Mouse (Mus musculus): ENCODE results near the gene Abi3. TPM values are rescaled to one million over a fixed set of nuclear protein-coding genes. Genes with fewer than 3 reads are reported as not detected.

Abi3 gene
- total and polyA plus RNA-seq, 3 experiments = 7.9 to 23.2 (median 11.4) TPM

DNA sequence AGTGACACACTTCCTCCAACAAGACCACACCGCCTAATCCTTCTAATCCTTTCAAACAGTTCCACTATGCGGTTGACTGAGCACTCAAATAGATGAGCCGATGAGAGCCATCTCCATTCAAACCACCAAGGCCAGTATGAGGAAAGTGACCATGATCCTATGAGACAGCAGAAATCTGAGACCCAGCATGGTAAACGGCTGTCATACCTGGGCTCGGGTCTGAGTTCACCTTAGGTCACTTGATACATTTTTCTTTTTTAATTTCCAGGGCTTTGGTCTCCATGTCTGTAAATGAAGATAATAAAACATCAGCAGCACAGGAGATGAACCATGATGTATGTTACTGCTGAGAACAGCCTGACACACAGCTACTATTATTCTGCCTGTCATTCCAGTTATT is 34.4 kb downstream of the Abi3 start:
- DNase-seq = no peak
- Histone ChIP-seq H3K4me1 (ENCODE audit: control insufficient read depth, insufficient read depth, low read length) (peaks cover 9% of the 10 kb centered on the region), H3K79me2 (replicated peaks; ENCODE audit: control insufficient read depth, insufficient read depth, low read length) (no peaks in the 10 kb centered on the region), H3K4me3 (no peak overlapping the region), H3K27ac (no peak overlapping the region), H3K9ac (ENCODE audit: low read depth, low read length) (no peak overlapping the region), H3K27me3 (ENCODE audit: control insufficient read depth, insufficient read depth, low read length) (no peaks in the 10 kb centered on the region), H3K36me3 (ENCODE audit: control insufficient read depth, insufficient read depth, low read length) (no peaks in the 10 kb centered on the region)
- intact Hi-C loops (cut with DNase I) = no loop called here
- TF ChIP-seq POLR2A (IDR thresholded peaks at IDR 0.05; ENCODE audit: insufficient read depth, low read depth, low read length) (no peak), EP300 (IDR thresholded peaks at IDR 0.05; ENCODE audit: insufficient read depth, low read depth, low read length) (no peak), CTCF (IDR thresholded peaks at IDR 0.05) (no peak)
- WGBS = 97% methylated on average over 5 of the region's 5 CpGs

DNA sequence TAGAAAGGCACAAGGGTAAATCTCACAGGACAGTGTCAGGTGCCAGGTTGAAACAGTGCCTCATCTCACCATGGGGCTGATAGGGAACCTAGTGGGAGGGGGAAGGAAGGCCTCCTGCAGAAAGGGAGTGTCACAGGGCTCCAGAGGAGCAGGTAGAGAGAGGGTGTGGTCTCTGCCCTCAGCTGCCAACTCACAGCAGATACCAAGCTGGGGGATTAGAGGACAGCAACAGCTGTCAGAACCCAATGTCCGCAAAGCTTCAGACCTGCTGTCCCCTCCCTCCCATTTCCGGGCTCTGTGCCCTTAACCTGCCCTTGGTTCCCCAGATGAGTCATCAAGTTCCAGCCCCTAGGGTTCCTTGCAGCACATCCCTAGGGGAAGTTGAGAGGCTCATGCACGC is 36.7 kb downstream of the Abi3 start:
- TF ChIP-seq CTCF (IDR thresholded peaks at IDR 0.05) (no peak), POLR2A (IDR thresholded peaks at IDR 0.05; ENCODE audit: insufficient read depth, low read depth, low read length) (no peak), EP300 (IDR thresholded peaks at IDR 0.05; ENCODE audit: insufficient read depth, low read depth, low read length) (0 out of 2 replicates have a peak, but pooled peaks have one; percentile 33)

DNA sequence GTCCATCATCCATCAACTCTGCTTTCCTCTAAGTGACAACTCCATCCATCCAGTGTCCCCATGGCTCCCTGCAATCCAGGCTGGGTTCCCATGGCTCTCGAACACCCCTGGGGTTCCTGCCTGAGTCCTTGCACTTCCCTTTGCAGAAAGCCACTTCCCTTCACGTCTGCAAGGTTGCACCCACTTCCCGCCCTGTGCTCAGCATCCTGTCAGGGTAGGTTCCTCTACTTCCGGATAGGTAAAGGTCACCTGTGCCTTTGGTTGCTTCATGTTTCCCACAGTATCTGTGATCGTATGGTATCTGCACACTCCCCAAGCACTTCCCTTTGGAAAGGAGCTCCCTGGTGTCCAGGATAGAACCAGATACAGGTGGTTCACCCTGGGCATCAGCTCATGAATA is 37.3 kb downstream of the Abi3 start:
- no peak for TF ChIP-seq EP300 (IDR thresholded peaks at IDR 0.05; ENCODE audit: insufficient read depth, low read depth, low read length)
- no peak for TF ChIP-seq CTCF (IDR thresholded peaks at IDR 0.05)
- no peak for TF ChIP-seq POLR2A (IDR thresholded peaks at IDR 0.05; ENCODE audit: insufficient read depth, low read depth, low read length)
- no peak overlapping the region for H3K27ac ChIP-seq
- WGBS = 44% methylated on average over 5 of the region's 5 CpGs
- no peak for DNase-seq
- H3K9ac ChIP-seq (ENCODE audit: low read depth, low read length) = no peak overlapping the region
- H3K27me3 ChIP-seq (ENCODE audit: control insufficient read depth, insufficient read depth, low read length) = no peaks in the 10 kb centered on the region
- H3K4me3 ChIP-seq = no peak overlapping the region
- H3K4me1 ChIP-seq (ENCODE audit: control insufficient read depth, insufficient read depth, low read length) = peaks cover 9% of the 10 kb centered on the region
- intact Hi-C loops (cut with DNase I) = no loop called here
- no peaks in the 10 kb centered on the region for H3K36me3 ChIP-seq (ENCODE audit: control insufficient read depth, insufficient read depth, low read length)
- no peaks in the 10 kb centered on the region for H3K79me2 ChIP-seq (replicated peaks; ENCODE audit: control insufficient read depth, insufficient read depth, low read length)

More for the DNA sequence above, 36.7 kb downstream of the Abi3 start:
- Histone ChIP-seq H3K79me2 (replicated peaks; ENCODE audit: control insufficient read depth, insufficient read depth, low read length) (no peaks in the 10 kb centered on the region), H3K27ac (no peak overlapping the region; the same call in 1 of the 2 replicates), H3K27me3 (ENCODE audit: control insufficient read depth, insufficient read depth, low read length) (no peaks in the 10 kb centered on the region), H3K4me1 (ENCODE audit: control insufficient read depth, insufficient read depth, low read length) (peaks cover 9% of the 10 kb centered on the region), H3K36me3 (ENCODE audit: control insufficient read depth, insufficient read depth, low read length) (no peaks in the 10 kb centered on the region), H3K4me3 (no peak overlapping the region), H3K9ac (ENCODE audit: low read depth, low read length) (no peak overlapping the region)
- intact Hi-C loops (cut with DNase I) = no loop called here
- DNase-seq = no peak
- 17% methylated on average over 3 of the region's 3 CpGs for WGBS

DNA sequence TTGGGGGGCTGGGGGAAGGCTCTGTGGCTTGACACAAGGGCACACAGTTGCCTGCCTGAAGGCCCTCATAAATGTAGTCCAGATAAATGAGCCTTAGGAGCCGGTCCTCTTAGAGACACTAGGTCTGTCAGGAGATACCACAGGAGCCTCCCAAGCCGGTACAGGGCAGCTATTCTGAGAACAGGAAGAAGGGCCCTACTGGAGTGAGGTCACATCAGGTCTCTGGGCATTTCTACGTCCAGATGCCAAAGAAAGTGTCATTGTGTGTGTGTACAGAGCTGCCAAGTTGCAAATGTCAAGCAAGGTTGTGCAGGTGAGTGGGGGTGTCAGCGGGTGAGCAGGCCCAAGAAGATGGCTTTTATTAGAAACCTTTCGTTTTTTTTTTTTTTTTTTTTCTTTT is 46.7 kb downstream of the Abi3 start:
- Histone ChIP-seq H3K36me3 (ENCODE audit: control insufficient read depth, insufficient read depth, low read length) (peaks cover 10% of the 10 kb centered on the region), H3K27me3 (ENCODE audit: control insufficient read depth, insufficient read depth, low read length) (no peaks in the 10 kb centered on the region), H3K9ac (ENCODE audit: low read depth, low read length) (no peak overlapping the region), H3K79me2 (replicated peaks; ENCODE audit: control insufficient read depth, insufficient read depth, low read length) (no peaks in the 10 kb centered on the region), H3K27ac (peak overlapping the region; percentile 76), H3K4me3 (no peak overlapping the region), H3K4me1 (ENCODE audit: control insufficient read depth, insufficient read depth, low read length) (peaks cover 27% of the 10 kb centered on the region)
- 19% methylated on average over 5 of the region's 5 CpGs for WGBS
- peak; percentile 51 to 67 for DNase-seq
- intact Hi-C loops (cut with DNase I) = no loop called here
- TF ChIP-seq CTCF (IDR thresholded peaks at IDR 0.05) (no peak), POLR2A (IDR thresholded peaks at IDR 0.05; ENCODE audit: insufficient read depth, low read depth, low read length) (no peak), EP300 (IDR thresholded peaks at IDR 0.05; ENCODE audit: insufficient read depth, low read depth, low read length) (peak; percentile 67; the same call in 1 of the 2 replicates)

DNA sequence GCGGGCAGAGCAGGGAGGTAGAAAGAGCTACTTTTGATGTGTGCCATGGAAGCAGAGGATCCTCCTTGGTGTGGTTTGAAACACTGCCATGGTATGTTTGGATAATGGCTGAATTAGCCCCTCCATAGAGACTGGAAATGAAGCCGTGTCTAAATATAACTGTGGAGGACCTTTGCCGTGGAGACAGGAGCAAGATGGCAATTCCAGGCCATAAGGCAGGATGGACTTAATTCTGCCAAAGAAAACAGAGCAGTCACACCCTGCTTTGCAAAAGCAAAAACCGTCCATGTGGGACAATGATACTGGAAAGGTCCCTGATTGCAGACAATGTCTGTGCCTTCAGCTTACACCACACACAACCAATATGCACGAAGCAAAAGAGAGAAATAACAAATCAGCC is 48.1 kb downstream of the Abi3 start:
- Histone ChIP-seq H3K4me3 (no peak overlapping the region), H3K27me3 (ENCODE audit: control insufficient read depth, insufficient read depth, low read length) (no peaks in the 10 kb centered on the region), H3K79me2 (replicated peaks; ENCODE audit: control insufficient read depth, insufficient read depth, low read length) (no peaks in the 10 kb centered on the region), H3K9ac (ENCODE audit: low read depth, low read length) (no peak overlapping the region), H3K36me3 (ENCODE audit: control insufficient read depth, insufficient read depth, low read length) (peaks cover 12% of the 10 kb centered on the region), H3K4me1 (ENCODE audit: control insufficient read depth, insufficient read depth, low read length) (peaks cover 31% of the 10 kb centered on the region), H3K27ac (peak overlapping the region; percentile 76)
- WGBS = 20% methylated on average over 5 of the region's 5 CpGs
- intact Hi-C loops (cut with DNase I) = no loop called here
- no peak for TF ChIP-seq CTCF (IDR thresholded peaks at IDR 0.05)
- peak; percentile 89 for TF ChIP-seq EP300 (IDR thresholded peaks at IDR 0.05; ENCODE audit: insufficient read depth, low read depth, low read length)
- TF ChIP-seq POLR2A (IDR thresholded peaks at IDR 0.05; ENCODE audit: insufficient read depth, low read depth, low read length) = peak; percentile 41; the same call in 1 of the 2 replicates
- peak in 1 of 2 experiments; percentile 39 for DNase-seq

DNA sequence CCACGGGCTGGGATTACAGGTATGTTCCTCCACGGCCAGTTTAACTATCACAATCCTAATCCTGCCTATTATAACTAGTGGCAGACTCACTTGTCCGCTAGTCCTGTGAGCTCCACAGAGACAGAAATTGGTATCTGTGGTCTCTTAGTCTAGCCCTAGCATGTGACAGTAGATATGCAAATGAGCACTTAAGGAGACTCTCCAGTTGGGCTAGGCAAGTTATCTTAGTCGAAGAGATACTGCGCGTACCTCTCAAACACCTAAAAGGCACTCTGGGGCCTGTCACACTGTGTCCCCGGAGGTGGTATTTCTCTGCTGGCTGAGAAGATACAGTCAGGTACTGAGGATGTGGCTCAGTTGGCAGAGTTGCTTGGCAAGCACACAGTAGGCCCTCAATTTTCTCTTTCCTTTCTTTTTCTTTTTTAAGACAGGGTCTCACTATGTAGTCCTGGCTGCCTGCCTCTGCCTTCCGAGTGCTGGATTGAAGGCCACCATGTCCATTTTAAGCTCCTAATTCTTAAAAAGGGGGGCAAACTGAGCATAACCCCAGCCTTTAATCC is 49.2 kb downstream of the Abi3 start:
- no peak overlapping the region; the same call in 1 of the 2 replicates for H3K27ac ChIP-seq
- peaks cover 12% of the 10 kb centered on the region for H3K36me3 ChIP-seq (ENCODE audit: control insufficient read depth, insufficient read depth, low read length)
- intact Hi-C loops (cut with DNase I) = no loop called here

More for the DNA sequence above, 49.2 kb downstream of the Abi3 start:
- 68% methylated on average over 8 of the region's 8 CpGs for WGBS
- peaks cover 32% of the 10 kb centered on the region for H3K4me1 ChIP-seq (ENCODE audit: control insufficient read depth, insufficient read depth, low read length)
- H3K27me3 ChIP-seq (ENCODE audit: control insufficient read depth, insufficient read depth, low read length) = no peaks in the 10 kb centered on the region
- no peak overlapping the region for H3K4me3 ChIP-seq
- no peak for DNase-seq
- TF ChIP-seq CTCF (IDR thresholded peaks at IDR 0.05) (no peak), EP300 (IDR thresholded peaks at IDR 0.05; ENCODE audit: insufficient read depth, low read depth, low read length) (no peak), POLR2A (IDR thresholded peaks at IDR 0.05; ENCODE audit: insufficient read depth, low read depth, low read length) (no peak)
- no peak overlapping the region for H3K9ac ChIP-seq (ENCODE audit: low read depth, low read length)
- no peaks in the 10 kb centered on the region for H3K79me2 ChIP-seq (replicated peaks; ENCODE audit: control insufficient read depth, insufficient read depth, low read length)

Measured in heart, adult 2 months (tissue).